Mouse (Mus musculus) T-helper 1 cell (primary cell): ENCODE measurements around the gene Fgfr2.

ENCODE experiments used
- in situ Hi-C: fragments of 300-600 bp; cut with MboI, MseI; formaldehyde crosslinking; loops from one replicate; pipeline ENCODE4 v1.15.1; 2025; ENCODE audit warnings: high pct_unique_total_duplicates

Fgfr2 gene

GRCm38 (mm10) chr7:132781130-132781814, 341.9 kb downstream of the Fgfr2 start:
- in situ Hi-C loops: no loop called here

DNA sequence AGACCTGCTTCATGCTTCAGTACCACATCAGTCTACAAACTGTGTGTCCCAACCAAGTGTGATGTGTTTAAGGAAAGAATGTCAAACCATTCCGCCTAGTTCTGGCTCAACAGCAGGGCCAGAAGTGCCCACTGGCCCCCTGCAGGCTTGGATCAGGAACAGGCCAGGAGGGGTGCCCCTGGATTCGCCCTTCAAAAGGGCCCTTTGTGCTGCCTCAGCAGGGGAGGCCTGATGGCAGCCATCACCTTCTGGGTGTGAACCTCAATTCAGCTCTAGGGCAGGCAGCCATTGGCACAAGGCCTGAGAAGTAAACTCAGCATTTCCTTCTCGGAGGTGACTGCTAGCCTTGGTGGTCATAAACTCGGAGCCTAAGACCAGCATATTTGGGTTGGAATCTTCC, 342.5 kb downstream of the Fgfr2 start:
- in situ Hi-C loops: no loop called here

DNA sequence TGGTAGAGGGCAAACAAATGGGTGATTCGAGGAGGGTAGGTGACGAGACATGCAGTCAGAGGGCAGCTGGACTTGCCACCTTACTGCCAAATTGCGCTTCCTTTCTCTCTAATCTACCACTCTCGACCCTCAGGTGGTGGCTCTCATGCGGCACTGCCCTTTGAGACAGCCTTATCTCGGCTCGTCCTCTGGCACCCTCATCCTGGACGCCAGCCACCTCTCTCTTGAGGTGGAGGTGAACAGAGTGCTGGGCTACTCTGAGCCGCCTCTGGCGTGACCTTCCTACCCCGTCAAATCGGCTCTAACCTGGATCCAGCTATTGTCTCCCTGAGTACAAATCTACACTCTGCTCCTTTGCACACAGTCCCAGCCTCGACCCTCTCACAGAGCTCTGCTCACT, 344.5 kb downstream of the Fgfr2 start:
- in situ Hi-C loops: no loop called here

DNA sequence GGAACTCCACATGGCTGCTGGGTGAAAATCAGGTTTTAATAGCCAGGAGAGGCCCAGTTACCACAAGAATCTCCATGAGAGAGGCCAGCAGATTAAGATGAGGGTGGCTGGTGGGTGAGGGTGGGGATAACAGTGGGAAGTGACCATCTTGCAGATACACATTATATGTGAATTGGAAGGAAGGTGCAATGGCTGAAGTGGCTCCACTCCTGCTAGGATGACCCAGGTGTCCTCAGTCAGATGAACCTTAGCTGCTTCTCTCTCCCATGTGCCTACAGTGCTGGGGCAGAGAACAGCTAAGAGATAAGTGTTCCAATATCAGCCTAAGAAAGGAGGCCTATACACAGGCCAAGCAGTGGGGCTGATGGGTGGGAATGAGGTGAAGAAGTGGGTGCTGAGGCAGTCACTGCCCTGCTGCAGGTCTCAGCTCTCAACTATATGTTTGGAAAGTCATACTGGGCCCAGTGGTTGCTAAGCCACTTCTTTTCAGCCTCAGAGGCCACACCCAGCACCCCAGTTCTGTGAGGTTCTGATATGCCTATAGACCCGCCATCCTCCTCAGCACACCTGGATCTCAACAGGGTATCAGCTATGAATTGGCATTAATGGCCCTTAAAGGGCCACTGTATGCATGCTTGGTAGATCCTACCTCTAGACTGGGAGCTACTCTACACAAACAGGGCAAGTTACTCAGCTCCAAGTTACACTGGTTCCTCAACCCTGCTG, 345.3 kb downstream of the Fgfr2 start:
- in situ Hi-C loops: no loop called here

GRCm38 (mm10) chr7:132777117-132777516, 346.0 kb downstream of the Fgfr2 start:
- in situ Hi-C loops: no loop called here

- in situ Hi-C loops: no loop called here
Measured at GRCm38 (mm10) chr7:132776338-132777111, 346.6 kb downstream of the Fgfr2 start.

DNA sequence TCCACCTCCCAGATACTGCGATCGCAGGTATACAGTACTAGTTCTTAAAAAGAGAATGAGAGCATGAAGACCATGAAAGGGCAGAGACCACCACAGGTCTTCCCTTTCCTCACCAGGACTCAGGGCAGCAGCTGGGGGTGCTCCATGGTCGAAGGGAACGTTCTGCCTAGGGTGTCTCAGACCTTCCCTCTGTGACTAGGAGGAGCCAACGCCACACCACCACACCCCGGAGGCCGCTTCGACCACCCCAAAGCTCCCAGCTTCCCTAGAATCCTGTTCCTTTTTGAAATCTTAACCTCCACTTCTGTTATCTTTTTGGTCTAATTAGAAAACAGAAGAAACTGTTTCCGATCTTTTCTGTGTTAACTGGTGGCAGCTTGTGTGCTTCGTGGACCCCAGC, 347.2 kb downstream of the Fgfr2 start:
- in situ Hi-C loops: no loop called here

DNA sequence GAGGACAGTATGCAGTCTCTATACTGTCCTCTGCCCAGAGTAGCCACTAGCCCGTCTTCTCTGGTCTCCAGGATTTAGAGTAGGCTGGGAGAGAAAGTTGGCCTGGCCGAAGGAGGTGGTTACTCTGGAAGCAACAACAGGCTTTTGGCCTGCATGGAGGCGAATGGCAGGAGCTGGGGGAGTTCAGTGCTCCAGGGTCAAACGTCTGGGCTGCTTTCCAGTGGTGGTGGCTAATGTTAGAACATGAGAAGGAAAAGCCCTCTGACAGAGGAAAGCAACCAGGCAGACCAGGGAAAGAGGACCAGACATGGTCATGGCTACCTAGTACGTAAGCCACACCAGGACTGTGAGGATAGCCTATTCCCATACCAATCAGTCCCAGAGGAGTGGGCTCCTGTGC, 347.8 kb downstream of the Fgfr2 start:
- in situ Hi-C loops: no loop called here

DNA sequence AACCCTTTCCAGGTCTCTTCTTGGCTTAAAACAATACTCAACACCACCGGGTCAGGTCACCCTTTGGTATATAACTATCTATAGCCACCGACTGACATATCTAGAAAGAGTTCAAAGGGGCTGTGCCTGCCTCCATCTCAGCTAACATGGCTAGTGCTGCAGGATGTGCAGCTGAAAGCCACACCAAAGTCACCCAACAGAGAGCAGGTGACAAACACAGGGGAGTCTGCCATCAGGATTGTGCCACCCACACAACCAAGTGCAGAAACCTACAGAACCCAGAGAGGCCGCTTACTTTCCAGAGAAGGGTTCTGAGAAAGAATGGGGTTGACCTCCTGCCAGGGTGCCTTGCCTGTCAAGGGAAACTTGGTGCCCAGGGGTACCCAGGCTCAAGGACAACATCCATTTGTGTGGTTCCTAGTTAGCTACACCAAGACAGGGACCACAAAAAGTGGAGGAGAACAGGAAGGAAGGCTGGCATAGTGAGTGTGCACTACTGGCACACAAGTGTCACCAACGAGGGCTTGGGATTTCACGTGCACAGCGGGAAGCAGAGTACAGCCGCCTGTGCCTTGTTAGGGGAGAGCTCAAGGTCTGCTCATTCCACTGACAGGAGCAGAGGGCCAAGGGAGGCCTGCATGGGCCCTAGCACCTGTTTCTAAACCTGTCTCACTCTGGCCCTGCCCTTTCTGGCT, 350.0 kb downstream of the Fgfr2 start:
- in situ Hi-C loops: no loop called here

DNA sequence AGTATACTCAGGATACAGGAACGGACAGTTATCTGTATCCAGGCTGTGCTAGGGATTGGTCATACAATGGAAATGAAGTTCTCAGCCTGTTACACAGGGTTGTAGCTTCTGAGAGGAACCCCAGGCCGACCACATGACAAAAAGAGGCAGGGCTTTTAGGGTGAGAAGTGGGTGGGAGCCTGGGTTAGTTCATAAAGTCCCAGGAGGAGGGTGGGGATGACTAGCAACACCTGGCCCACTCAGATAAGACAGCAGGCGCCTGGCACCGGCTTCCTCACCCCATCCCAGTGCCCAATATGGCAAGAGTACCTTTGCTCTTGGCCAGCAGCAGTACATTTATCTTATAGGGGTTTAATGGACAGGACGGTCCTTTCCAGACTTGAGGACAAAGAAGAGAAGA, 350.7 kb downstream of the Fgfr2 start:
- in situ Hi-C loops: no loop called here

GRCm38 (mm10) chr7:132768498-132769344, 354.4 kb downstream of the Fgfr2 start:
- in situ Hi-C loops: loop anchor here (5.0 kb wide), 1 partner anchor 34 kb away; no protein-coding TSS in a partner anchor

DNA sequence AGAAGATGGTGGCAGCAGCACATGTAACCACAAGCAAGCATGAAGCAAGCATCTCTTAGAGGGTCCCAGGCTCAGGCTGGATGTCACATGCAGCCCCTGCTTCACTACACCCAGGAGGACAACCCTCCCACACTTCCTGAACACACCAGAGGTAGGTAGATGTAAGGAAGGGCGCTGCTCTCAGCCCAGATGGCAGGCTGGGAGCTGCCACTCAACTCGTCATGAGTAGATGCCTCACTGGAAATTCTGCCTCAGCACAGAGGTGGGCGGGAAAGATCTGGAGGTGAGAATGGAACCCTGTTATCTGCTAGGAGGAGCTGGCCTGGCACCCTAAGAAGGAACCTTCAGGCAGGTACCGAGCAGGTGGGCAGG, 355.2 kb downstream of the Fgfr2 start:
- in situ Hi-C loops: loop anchor here (5.0 kb wide), 1 partner anchor 34 kb away; no protein-coding TSS in a partner anchor

DNA sequence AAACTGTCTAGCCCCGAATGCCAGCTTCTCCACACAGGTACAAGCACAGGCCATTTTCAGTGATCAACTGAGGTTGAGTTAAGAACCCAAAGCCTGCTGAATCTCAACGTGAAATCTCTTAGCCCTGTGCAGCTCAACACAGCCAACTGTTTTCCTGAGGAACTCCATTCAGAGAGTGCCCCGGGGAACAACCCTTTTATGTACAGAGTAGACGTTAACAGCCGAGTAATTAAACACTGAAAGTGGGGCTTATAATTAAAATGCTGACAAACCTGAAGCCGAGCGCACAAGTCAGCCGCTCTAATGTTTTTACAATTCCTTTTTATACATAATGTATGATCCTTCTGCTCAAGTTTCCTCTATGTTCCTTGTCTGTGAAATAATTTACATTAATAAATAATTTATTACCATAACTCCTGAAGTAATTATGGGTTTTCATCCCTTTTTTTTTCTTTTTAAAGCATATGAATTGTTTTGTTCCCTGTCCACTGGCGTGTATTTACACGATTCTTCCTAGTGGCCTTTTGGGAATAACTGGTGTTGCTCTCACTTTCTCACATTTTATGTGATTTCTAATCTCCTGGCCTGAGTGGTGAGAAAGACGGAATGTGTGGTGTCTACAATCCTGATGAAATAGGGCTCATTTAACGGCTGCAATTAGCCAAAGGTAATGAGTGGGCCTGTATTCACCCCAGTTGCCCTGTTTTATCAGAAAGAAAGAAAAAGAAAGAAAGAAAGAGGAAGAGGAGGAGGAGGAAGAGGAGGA, 355.7 kb downstream of the Fgfr2 start:
- in situ Hi-C loops: loop anchor here (5.0 kb wide), 1 partner anchor 35 kb away; no protein-coding TSS in a partner anchor

DNA sequence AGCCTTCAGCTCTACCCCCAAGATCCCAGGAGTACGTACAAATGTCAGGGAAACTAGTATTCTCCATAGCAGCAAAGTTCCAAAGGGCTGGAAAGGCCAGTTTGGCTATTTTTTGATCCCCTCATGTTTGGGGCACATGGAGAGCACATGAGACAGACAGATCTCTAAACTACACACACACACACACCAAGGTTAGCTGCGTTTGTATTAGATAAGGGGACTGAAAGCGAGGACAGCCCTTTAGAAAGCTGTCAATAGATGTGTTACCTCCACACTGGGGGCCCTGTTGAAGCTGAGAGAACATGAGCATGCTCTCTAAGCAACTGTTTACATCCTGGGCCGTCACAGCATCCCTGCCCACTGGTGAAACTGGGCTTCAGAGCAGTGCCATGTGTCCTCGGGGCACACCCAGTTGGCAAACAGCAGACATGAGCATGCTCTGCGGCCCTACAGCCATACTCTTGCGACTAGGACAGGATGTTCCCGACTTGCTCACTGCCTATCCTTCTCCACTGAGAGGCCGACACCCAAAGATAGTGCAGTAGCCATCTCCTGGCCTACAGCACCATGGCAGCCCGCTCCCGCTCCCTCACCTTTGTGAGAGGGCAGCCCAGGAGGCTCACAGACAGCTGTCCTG, 356.8 kb downstream of the Fgfr2 start:
- in situ Hi-C loops: loop anchor here (5.0 kb wide), 1 partner anchor 36 kb away; no protein-coding TSS in a partner anchor

GRCm38 (mm10) chr7:132765629-132766186, 357.4 kb downstream of the Fgfr2 start:
- in situ Hi-C loops: loop anchor here (5.0 kb wide), 1 partner anchor 37 kb away; no protein-coding TSS in a partner anchor

DNA sequence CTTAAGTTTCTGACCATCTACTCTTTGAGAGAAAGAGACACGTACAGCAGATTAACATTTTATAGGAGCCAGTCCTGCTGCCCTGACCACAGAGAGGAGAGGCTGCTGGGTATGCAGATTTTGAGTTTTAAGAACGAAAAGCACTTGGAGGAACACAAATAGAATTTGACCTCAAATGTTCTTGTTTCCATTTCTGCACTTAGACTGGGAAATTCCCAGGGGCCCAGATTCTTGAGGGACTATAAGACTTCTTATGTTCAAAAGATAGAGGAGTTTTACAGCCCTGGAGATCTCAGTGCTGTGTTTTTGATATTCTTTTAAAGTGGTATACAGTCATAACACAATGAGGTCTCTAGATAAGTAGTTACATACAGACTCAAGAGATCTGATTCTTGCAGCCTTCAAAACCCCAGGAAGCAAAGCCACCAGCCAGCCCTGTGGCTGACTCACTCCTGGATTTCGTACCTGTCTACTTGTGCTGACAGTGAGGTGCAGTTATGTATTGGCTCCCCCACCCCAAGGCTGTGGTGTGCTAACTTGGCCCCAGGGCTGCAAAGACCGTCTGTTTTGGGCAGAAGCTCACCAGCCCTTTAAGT, 358.2 kb downstream of the Fgfr2 start:
- in situ Hi-C loops: loop anchor here (5.0 kb wide), 1 partner anchor 37 kb away; no protein-coding TSS in a partner anchor

- in situ Hi-C loops: no loop called here
Measured at GRCm38 (mm10) chr7:132764314-132764713, 358.8 kb downstream of the Fgfr2 start.

DNA sequence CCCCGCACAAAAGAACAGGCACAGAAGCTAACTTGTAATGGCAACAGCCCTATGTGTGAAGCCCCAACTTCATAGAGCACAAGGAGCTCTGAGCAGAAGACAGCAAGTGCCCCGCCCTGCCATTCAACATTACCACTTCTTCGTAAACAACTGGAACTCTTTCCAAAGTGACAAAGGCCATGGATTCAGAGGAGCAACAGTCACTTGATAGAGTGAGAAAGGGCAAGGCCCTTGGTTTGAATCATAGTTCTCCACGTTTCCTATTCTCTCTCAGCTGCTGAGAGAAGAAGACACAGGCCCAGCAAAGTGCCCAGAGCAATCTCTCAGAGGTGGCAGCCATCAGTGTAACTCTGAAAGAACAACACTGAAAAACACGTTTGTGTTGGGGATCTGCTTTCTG, 359.2 kb downstream of the Fgfr2 start:
- in situ Hi-C loops: no loop called here

DNA sequence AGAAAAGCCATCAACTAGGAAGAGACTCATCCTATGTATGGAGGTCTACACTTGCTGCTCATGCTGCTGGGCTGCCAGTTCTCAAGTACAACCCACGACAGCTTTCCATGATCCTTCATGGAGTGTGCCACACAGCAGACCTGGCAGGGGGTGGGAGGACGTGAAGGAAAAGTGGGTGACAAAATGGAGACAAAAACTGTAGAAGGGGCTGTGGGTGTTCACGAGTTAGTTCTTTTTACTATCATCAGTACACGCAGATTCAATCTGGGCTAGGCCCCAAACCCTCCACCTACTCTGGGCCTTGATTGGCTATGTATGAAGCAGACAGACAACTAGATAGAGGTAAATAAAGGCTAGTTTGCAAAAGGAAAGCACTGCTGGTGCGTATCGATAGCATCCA, 359.8 kb downstream of the Fgfr2 start:
- in situ Hi-C loops: no loop called here
